Mouse (Mus musculus) activated CD4-positive, CD25-positive, alpha-beta regulatory T cell, adult 4 months (primary cell): ENCODE measurements around the gene Gm20388. TPM values are rescaled to one million over a fixed set of nuclear protein-coding genes. Genes with fewer than 3 reads are reported as not detected.
A peak's percentile ranks its signal among the peaks of the same experiment; 100 is the strongest.

Source experiments
- ATAC-seq: one replicate; pipeline ENCODE4 v1.8.0; 2017
- polyA plus RNA-seq, 2 experiments: library from polyadenylated mRNA; unstranded; fragments of 100-300 nt; shearing (Covaris generic); gene quantifications; one replicate each; pipeline ENCODE4 v1.2.1; 2017

The Gm20388 gene
- polyA plus RNA-seq, 2 experiments from 2014 or later = 9.9 to 12.3 TPM

DNA sequence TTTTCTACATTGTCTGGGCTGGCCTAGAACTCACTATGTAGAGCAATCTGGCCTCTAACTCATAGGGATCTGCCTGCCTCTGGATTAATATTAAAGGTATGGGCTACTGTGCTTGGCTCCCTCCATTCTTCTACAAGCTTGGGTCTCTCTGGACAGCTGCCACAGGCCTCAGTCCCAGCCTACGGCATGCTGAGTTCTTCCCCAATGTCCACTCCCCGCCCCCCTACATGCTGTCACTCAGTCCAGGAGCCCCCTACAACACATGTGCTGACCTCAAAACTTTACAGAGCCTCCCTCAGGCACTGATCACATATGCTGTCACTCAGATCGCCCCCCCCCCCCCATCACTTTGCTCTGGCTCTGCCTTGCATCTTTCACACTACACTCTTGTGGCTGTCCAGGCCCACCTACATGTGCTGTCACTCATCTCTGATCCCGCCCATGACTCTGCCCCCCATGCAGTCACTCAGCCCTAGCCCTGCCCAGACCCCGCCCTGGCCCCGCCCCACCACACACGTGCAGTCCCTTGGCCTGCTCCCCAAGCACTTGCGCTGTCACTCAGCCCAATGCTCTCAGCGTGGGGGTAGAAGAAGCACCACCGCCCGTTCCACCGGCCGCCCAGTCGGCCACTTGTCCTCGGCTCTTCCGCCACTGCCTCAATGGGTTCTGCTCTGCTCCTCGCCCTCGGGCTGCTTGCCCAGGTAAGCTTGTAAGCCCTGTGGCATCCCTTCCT lies 2937.4 kb downstream of the Gm20388 start, which contains the start of gene Cdh15:
Cdh15 (plus strand) TSS at position 138 of the 733 bp plus-strand sequence.
- ATAC-seq = no peak

- no peak for ATAC-seq
These were observed 2938.7 kb downstream of the Gm20388 start for GRCm38 (mm10) chr8:122849152-122849910.

- no peak for ATAC-seq
These were observed 2940.1 kb downstream of the Gm20388 start for GRCm38 (mm10) chr8:122850641-122851240.

GRCm38 (mm10) chr8:122851692-122852545 lies 2941.3 kb downstream of the Gm20388 start:
- no peak for ATAC-seq

DNA sequence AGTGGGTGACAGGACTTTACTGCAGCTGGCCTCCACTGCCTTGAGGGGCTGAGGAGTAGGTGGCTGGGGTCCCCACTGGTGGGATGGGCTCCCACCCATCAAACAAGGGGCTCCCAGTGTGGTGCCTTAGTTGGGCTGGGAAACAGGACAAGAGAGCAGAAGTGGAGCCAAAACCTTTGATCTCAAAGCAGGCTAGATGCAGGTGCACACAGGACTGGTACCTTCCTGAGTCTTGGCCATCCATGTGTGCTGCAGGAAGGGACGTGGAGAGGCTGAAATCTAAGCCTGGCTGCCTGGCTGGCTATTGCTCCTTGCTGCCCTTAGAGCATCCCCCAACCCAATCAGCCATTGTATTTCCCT lies 2941.9 kb downstream of the Gm20388 start:
- no peak for ATAC-seq

- no peak for ATAC-seq
These were observed 2942.7 kb downstream of the Gm20388 start for GRCm38 (mm10) chr8:122853340-122853771.

GRCm38 (mm10) chr8:122854388-122854787 lies 2943.7 kb downstream of the Gm20388 start:
- ATAC-seq = no peak

- ATAC-seq = no peak
These were observed 2944.5 kb downstream of the Gm20388 start for GRCm38 (mm10) chr8:122855123-122855522.

DNA sequence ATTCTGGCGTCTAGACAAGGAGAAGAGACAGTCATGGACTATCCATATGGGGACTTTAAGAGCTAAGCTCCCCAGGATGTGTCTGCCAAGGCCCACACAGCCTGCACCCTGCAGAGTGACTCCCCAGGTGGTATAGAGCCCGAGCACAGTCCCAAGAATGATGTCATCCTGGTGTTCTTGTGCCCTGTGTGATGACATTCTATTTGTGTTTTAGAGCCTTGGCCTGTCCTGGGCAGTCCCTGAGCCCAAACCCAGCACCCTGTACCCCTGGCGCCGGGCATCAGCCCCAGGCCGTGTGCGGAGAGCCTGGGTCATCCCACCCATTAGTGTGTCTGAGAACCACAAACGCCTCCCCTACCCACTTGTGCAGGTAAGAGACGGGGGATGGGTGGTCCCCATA lies 2945.6 kb downstream of the Gm20388 start:
- ATAC-seq = no peak

GRCm38 (mm10) chr8:122859843-122860242 lies 2949.2 kb downstream of the Gm20388 start:
- ATAC-seq = no peak

GRCm38 (mm10) chr8:122864719-122865129 lies 2954.1 kb downstream of the Gm20388 start:
- ATAC-seq = peak; percentile 38

DNA sequence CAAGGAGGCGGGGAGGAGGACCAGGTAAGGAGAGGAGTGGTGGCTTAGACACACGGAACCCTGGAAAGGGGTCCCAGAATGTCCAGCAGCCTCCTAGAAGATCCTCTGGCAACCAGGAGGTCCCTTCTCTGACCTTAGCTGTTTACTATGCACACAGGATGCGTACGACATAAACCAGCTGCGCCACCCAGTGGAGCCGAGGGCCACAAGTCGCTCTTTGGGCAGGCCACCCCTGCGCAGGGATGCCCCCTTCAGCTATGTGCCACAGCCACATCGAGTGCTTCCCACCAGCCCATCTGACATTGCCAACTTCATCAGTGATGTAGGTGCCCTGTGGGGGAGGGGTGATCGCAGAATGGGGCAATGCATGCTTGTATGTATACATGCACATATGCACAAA lies 2954.8 kb downstream of the Gm20388 start:
- ATAC-seq = peak; percentile 58

DNA sequence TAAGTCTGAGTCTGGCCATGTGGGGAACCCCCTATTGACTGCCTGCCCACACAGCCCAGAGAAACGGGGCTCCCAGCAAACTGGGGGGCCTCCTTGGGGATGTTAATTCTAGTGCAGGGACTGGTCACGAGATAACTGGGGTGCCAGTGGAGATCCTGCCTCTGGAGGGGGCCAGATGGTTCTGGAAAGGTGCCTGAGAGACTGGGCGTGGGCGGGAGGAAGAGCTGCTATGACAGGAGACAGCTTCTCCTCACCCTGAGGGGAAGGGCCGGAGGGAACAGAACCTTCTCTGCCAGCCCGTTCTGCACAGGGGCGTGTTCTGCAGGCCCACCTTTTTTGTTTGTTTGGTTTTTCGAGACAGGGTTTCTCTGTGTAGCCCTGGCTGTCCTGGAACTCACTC lies 2955.6 kb downstream of the Gm20388 start:
- ATAC-seq = no peak

- ATAC-seq = no peak
These were observed 2957.3 kb downstream of the Gm20388 start for GRCm38 (mm10) chr8:122867982-122868381.

GRCm38 (mm10) chr8:122870377-122870863 lies 2959.8 kb downstream of the Gm20388 start:
- peak; percentile 74 for ATAC-seq

DNA sequence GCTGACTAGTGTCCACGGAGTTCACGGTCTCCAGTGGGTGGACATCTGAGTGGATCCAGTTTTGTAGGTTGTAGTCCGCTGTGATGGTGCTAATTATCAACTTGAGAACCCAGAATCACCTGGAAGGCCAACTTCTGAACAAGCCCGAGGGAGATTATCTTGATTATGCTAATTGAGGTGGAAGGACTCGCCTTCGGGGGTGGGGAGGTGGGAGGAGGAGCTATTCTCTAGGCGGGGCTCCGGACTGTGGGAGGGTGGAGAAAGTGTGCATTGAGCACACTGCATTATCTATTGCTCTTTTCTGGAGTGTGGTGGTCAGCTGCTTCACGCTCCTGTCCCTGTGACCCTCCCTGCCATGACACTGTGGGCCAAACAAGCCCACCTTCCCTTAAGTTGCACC lies 2961.0 kb downstream of the Gm20388 start:
- ATAC-seq = no peak

GRCm38 (mm10) chr8:122873171-122873570 lies 2962.5 kb downstream of the Gm20388 start:
- no peak for ATAC-seq

GRCm38 (mm10) chr8:122875186-122875585 lies 2964.5 kb downstream of the Gm20388 start:
- ATAC-seq = no peak

- no peak for ATAC-seq
These were observed 2967.6 kb downstream of the Gm20388 start for GRCm38 (mm10) chr8:122878231-122878630.

- ATAC-seq = no peak
These were observed 2969.7 kb downstream of the Gm20388 start for GRCm38 (mm10) chr8:122880302-122880701.

DNA sequence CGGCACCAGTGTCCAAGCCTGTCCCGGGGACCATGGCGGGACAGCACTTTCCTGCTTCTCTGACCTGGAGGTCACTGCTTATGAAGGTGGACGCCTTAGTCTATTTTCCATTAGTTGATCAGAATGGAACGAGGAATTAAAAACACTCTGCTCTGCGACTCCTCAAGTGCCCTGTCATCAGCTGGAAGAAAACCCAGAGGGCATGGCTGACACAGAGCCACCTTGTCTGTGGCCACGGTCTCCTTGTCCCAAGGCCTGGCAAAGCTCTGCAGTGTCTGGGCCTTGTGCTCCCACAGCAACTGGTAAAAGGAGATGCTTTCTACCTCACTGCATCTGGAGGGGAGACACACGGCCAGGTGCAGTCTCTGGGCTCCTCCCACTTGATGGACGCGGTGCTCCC lies 2973.0 kb downstream of the Gm20388 start:
- ATAC-seq = no peak

DNA sequence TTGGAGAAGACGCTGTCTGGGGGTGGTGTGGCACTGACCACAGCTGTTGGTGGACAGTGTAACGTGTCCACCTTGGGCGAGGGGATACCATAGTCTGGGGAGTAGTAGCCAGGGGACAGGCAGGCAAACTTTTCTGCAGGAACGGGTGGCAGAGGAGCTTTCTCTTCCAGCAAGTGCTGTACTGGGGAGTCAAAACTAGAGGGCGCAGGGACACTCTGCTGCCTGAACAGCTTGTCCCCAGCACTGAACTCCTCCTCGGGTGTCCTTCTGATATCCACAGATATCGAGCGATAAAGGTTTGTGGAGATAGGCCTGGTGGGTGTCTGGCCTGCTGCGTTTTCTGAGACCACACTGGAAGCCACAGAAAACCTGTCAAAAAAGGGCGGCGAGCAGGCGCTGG lies 2980.8 kb downstream of the Gm20388 start:
- ATAC-seq = no peak
